Mouse (Mus musculus): ENCODE measurements around the gene Nemf.
"Not testable (repeated sequence)": the region's sequence is repeated elsewhere in the genome, so short reads cannot be mapped to it uniquely, and the experiment has no call there.

Gene Nemf

DNA sequence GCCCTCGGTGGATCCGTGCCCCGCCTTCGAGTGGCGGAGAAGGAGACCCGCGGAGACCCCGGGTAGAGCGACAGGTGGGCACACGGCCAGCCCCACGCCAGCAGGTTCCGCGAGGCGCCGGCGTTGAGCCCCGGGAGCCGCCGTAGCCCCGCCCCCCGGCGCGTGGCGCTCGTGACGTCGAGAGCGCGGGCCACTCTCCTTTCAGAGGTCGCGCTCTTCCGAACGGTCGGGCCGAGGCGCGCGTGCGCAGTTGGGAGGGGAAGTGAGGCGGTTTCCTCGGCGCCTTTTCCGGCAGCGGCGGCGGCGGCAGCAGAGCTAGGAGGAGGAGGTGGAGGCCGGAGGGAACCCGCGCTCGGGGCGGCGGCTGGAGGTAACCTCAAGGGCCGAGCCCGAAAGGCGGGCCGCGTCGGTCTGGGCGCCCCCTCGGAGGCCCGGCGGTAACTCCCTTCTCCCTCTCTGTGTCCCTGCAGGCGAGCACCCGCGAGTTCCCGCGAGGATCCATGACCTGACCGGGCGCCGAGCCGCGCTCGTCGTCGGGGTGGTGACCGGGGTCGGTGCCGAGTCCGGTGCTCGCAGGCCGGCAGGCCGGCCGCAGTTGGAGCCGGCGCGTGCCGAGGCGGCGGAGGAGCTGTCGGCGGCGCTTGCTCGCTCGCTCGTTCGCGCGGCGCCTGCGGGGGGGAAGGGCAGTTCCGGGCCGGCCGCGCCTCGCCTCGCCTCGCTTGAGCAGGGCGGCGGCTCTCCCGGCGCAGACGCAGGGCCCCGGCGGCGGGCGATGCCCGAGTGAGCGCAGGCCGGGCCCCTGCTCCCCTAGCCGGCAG lies 15.1 kb upstream of the Nemf start, which contains the start of the genes Arf6 and Gm9887:
TSS of gene Arf6 (plus strand) at position 297 of the 818 bp plus-strand sequence.
TSS of gene Gm9887 (minus strand) at position 605 of the 818 bp plus-strand sequence.
- DNase-seq: peak; percentile 98 to 99

GRCm38 (mm10) chr12:69371421-69371853 lies 14.5 kb upstream of the Nemf start:
- peak in 1 of 2 experiments; percentile 74 for DNase-seq

GRCm38 (mm10) chr12:69370936-69371335 lies 14.0 kb upstream of the Nemf start:
- DNase-seq: no peak

DNA sequence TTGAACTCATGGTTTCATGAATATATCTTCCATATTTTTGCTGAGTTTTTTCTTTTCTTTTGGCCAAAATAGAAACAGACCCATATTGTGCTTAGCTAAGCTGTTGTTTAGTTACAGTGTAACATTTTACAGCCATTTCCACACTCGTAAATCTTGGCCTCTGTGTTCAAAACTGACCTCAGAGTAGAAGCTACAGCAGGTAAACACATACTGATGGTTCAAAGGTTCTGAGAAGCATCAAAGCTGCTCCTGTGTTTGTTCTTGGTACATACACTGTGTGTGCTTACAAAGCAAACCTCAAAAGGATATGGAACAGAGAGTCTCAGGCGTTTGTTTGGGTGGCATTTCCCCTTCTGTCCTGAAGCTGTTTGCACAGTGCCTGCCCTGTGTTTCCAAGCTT lies 10.6 kb upstream of the Nemf start:
- DNase-seq: peak in 1 of 2 experiments; percentile 49

DNA sequence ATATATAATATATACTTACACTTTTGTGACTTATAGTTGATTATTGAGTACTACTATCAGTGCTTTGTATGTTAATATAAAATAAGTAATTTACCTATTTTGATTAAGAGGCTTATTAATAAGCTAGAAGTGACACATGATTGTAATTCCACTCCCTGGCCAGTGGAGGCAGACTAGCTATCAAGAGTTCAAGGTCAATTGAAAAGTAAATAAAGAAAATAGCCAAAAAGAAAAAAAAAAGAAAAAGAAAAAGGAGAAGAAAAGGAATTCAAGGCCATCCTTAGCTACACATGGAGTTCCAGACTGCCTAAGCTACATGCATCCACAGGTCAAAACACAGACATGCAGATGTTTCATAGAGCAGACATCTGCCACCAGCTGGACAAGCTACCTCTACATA lies 9.5 kb upstream of the Nemf start:
- no peak for DNase-seq

GRCm38 (mm10) chr12:69365757-69366156 lies 8.8 kb upstream of the Nemf start:
- no peak for DNase-seq

- peak; percentile 87 to 92 for DNase-seq
Observed at GRCm38 (mm10) chr12:69363899-69364762, 7.2 kb upstream of the Nemf start.

GRCm38 (mm10) chr12:69363110-69363509 lies 6.1 kb upstream of the Nemf start:
- DNase-seq: not testable (repeated sequence)

DNA sequence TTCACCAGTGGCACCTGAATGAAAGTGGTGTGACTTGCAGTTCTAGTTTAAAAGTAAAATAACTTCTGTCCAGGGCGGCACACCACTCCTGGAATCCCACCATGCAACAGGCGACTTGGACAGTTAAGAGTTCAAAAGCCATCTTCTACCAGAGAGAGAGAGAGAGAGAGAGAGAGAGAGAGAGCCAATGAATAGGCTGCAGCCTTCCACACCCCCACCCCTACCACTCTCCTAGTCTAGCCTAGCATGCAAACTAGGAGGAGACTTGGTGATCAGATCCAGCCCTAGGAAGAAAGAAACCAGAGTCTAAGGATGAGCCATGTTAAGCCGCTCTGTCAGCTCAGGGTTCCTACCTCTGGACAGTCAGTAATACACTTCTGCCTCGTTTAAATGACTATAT lies 5.4 kb upstream of the Nemf start:
- DNase-seq: no peak

GRCm38 (mm10) chr12:69361919-69362318 lies 5.0 kb upstream of the Nemf start:
- DNase-seq: no peak

GRCm38 (mm10) chr12:69360997-69361899 lies 4.3 kb upstream of the Nemf start:
- peak; percentile 98 for DNase-seq

DNA sequence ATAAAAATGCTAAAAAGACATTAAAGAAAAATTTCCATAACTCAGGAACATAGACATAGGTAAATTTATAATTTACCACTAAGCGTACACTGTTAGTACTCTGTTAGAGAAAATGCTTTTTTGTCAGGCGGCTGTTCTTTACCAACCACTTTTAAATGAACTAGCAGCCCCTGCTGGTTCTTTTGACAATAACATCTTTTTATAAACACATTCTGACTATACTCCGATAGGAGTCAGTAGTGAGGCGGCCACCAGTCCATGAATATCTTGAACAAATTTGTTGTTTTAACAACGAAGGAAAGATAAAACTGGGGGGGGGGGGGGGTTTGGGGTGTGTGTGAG lies 3.7 kb upstream of the Nemf start:
- peak in 1 of 2 experiments; percentile 23 for DNase-seq

- peak in 1 of 2 experiments; percentile 39 for DNase-seq
Observed at GRCm38 (mm10) chr12:69357300-69357646, 308 bp upstream of the Nemf start.

DNA sequence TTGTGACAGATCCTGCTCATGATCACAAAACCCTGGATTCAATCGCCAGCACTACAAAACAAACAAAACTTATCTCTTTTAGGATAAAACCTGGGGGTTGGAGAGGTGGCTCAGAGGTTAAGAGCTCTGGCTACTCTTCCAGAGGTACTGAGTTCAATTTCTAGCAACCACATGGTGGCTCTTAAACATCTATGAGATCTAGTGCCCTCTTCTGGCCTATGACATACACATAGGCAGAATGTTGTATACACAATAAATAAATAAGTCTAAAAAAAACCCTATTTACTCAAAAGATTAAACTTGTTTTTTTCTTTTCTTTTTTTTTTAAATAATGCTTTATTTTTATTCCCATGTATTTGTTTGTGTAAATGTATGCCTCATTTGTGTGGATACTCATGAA lies 5.3 kb downstream of the Nemf start:
- DNase-seq: no peak

DNA sequence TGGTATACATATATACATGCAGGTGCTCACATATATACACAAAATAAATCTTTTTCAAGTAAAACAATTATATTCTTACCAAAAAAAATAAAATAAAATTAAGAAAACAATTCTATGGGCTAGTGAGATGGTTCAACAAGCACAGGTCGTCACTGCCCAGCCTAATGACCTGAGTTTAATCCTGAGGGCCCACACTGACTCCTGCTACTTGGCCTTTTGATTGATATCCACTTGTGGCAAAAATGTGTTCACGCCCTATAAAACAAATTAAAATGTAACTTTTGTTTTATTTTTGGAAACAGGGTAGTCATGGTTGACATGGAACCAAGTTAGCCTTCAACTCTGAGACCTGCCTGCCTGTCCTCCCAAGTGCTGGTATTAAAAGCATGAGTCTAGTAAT lies 7.0 kb downstream of the Nemf start:
- no peak for DNase-seq

DNA sequence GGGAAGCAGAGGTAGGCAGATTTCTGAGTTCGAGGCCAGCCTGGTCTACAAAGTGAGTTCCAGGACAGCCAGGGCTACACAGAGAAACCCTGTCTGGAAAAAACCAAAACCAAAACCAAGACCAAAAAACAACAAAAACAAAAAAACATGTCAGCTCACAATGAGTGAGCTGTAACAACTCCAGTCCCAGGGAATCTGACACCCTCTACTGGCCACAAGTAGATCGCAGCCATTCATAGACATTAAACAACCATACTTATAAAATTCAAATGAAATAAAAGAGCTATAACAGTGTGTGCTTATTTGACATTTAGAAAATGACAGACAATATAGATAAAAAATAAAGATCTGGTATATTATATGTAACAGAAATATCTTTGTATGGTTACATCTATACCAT lies 23.4 kb downstream of the Nemf start:
- DNase-seq: peak in 1 of 2 experiments; percentile 57

DNA sequence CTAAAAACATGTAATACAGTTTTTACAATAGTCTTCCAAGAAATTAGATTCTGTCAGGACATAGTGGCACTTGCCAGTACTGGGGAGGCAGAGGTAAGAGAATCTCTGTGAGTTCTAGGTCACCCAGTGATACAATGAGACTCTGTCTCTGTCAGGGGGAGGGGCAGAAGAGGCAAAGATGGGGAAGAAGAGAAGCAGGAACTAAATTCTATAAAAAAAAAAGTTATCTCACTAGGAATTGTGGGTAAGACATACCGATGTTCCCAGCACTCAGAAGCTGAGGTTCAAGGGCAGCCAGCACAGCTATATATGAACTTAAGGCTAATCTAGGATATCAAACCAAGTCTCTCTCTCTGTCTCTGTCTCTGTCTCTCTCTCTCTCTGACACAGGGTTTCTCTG lies 24.8 kb downstream of the Nemf start:
- DNase-seq: no peak

- no peak for DNase-seq
Observed at GRCm38 (mm10) chr12:69331187-69331586, 25.8 kb downstream of the Nemf start.

DNA sequence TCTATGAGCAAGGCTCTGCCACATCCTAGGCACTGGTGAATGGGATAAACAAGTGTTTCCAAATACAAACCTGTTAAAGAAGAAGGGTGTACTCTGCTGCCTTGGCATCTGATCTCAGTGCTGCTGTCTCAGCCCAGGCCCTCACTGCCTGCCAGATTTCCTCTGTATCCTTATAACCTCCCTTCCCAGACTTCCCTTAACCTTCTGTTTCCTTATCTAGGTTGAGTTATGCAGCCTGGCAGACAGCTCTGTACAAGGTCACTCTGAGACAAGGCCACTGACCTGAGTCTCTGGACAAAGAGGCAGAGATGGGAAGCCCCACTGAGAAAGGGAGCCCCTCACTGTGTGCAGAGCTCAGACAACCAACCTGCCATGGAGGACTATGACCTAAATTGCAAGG lies 38.5 kb downstream of the Nemf start:
- no peak for DNase-seq

GRCm38 (mm10) chr12:69309659-69310058 lies 47.3 kb downstream of the Nemf start:
- no peak for DNase-seq

DNA sequence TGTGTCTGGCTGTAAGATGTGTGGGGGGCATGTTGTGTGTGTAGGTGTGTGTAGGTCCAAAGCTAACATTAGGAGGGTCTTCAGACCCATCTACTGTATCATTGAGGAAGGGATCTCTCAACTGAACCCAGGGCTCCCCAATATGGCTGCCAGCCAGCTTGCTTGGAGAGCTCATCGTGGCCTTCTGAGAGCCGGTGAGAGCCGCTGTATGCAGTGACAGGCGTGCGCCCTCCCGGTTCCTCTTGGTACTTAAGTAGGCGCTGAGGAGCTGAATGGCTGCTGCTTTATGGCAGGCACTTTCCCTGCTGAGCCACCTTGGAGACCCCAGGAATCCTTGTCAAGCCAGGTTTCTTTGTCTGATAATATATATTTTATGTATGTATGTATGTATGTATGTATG lies 50.6 kb downstream of the Nemf start:
- no peak for DNase-seq

- no peak for DNase-seq
Observed at GRCm38 (mm10) chr12:69304051-69304450, 52.9 kb downstream of the Nemf start.

DNA sequence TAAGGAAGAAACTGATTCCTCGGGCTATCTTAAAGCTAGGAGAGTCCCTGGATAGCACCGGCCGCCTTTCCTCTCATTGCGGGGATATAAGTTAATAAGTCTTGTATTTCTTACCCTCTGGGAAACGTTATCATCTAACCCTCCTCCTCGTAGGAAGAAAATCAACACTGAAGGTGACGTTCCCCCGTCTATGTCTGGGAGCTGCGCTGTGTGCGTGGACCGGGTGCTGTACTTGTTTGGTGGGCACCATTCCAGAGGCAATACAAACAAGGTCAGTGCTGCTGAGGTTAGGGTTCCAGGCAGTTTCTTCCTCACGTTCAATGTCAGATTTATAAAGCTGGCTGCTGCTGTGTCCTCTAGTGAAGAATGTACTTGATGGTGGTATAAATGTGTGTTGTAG lies 54.8 kb downstream of the Nemf start:
- DNase-seq: no peak
